ENCODE assay signal across 9 mouse cellular contexts in genomic region chr2:52957771-52958534, GRCm38 (mm10).
DNase-seq lines count a peak whose midpoint lies in the region; ATAC-seq and TF ChIP-seq lines count a peak whose summit lies in the region.
"Had no signal": no experiment of that assay in that cellular context is flagged by ENCODE, and none has a peak within 500 bp of the region (broad histone marks: within the 10 kb centered on the region; RNA-seq: fewer than 3 reads in every experiment).

No protein-coding gene starts in this region.

- TF ChIP-seq CTCF in layer of hippocampus, adult 2 months (conservative IDR thresholded peaks at IDR 0.05): no peak

- no peaks in the 10 kb centered on the region for H3K9me3 ChIP-seq in forebrain, embryonic 14.5 days (replicated peaks; ENCODE audit: control insufficient read depth, low read length)
- H3K9me3 ChIP-seq in limb, embryonic 14.5 days (ENCODE audit: control insufficient read depth, low read length): no peaks in the 10 kb centered on the region
- no peaks in the 10 kb centered on the region for H3K9me3 ChIP-seq in stomach, embryonic 16.5 days (replicated peaks; ENCODE audit: control insufficient read depth, low read length)

- peak overlapping the region; percentile 29; the same call in 1 of the 2 replicates for H3K9ac ChIP-seq in forebrain, embryonic 14.5 days (ENCODE audit: low read length)
- no peak overlapping the region for H3K9ac ChIP-seq in limb, embryonic 14.5 days (ENCODE audit: low read depth, low read length, severe bottlenecking)
- H3K9ac ChIP-seq in stomach, embryonic 16.5 days (ENCODE audit: low read length): no peak overlapping the region

- H3K4me3 ChIP-seq in layer of hippocampus, adult 2 months: no peak overlapping the region
- no peak overlapping the region for H3K4me3 ChIP-seq in forebrain, embryonic 14.5 days (ENCODE audit: low read depth, low read length)
- no peak overlapping the region for H3K4me3 ChIP-seq in limb, embryonic 14.5 days (replicated peaks; ENCODE audit: low read length)
- H3K4me3 ChIP-seq in stomach, embryonic 16.5 days (replicated peaks; ENCODE audit: low read length): no peak overlapping the region

- peaks cover 27% of the 10 kb centered on the region for H3K4me1 ChIP-seq in forebrain, embryonic 14.5 days (ENCODE audit: control insufficient read depth, insufficient read depth, low read length)
- H3K4me1 ChIP-seq in limb, embryonic 14.5 days (ENCODE audit: control insufficient read depth, insufficient read depth, low read length): peaks cover 35% of the 10 kb centered on the region
- H3K4me1 ChIP-seq in stomach, embryonic 16.5 days (ENCODE audit: control insufficient read depth, insufficient read depth, low read length): peaks cover 37% of the 10 kb centered on the region

- no peaks in the 10 kb centered on the region for H3K36me3 ChIP-seq in forebrain, embryonic 14.5 days (ENCODE audit: control insufficient read depth, insufficient read depth, low read length)
- no peaks in the 10 kb centered on the region for H3K36me3 ChIP-seq in limb, embryonic 14.5 days (ENCODE audit: control insufficient read depth, insufficient read depth, low read length)
- H3K36me3 ChIP-seq in stomach, embryonic 16.5 days (ENCODE audit: control insufficient read depth, insufficient read depth, low read length): no peaks in the 10 kb centered on the region

- ATAC-seq in forebrain, embryonic 14.5 days: peak; percentile 33
- no peak for ATAC-seq in limb, embryonic 14.5 days (ENCODE audit: low FRiP score, low read depth)
- ATAC-seq in stomach, embryonic 16.5 days (ENCODE audit: insufficient read depth, low FRiP score): no peak

- peak overlapping the region; percentile 40; the same call in 1 of the 2 replicates for H3K4me2 ChIP-seq in forebrain, embryonic 14.5 days (ENCODE audit: low read length)
- peak overlapping the region; percentile 35; the same call in 1 of the 2 replicates for H3K4me2 ChIP-seq in limb, embryonic 14.5 days (replicated peaks; ENCODE audit: low read depth, low read length, severe bottlenecking)
- H3K4me2 ChIP-seq in stomach, embryonic 16.5 days (ENCODE audit: low read depth, low read length): no peak overlapping the region

- 23% methylated on average over 8 of the region's 8 CpGs for WGBS in forebrain, embryonic 14.5 days
- 51% methylated on average over 8 of the region's 8 CpGs for WGBS in limb, embryonic 14.5 days
- WGBS in stomach, embryonic 16.5 days: 47% methylated on average over 8 of the region's 8 CpGs

- no peaks in the 10 kb centered on the region for H3K27me3 ChIP-seq in forebrain, embryonic 14.5 days (replicated peaks; ENCODE audit: control insufficient read depth, insufficient read depth, low read length)
- H3K27me3 ChIP-seq in limb, embryonic 14.5 days (ENCODE audit: control insufficient read depth, insufficient read depth, low read length): no peaks in the 10 kb centered on the region
- no peaks in the 10 kb centered on the region for H3K27me3 ChIP-seq in stomach, embryonic 16.5 days (ENCODE audit: control insufficient read depth, insufficient read depth, low read length)

- no peak for TF ChIP-seq POLR2A in limb, embryonic 14.5 days (IDR thresholded peaks at IDR 0.05; ENCODE audit: borderline replicate concordance, extremely low read depth, insufficient read depth, insufficient read length)

- DNase-seq in layer of hippocampus, adult 2 months (ENCODE audit: low spot score in 2 of 2): no peak
- DNase-seq in layer of hippocampus, adult 9-10 months (ENCODE audit: low spot score): no peak
- DNase-seq in forebrain, embryonic 14.5 days (ENCODE audit: low spot score): peak; percentile 28
- no peak for DNase-seq in limb, embryonic 14.5 days (ENCODE audit: low spot score)
- no peak for DNase-seq in kidney, postnatal 25 days
- no peak for DNase-seq in thymus, postnatal 4 days
- DNase-seq in right cerebral cortex, postnatal 10 days (ENCODE audit: low spot score in 2 of 2): no peak
- DNase-seq: right cerebral cortex, postnatal 4 days had no signal

- peak overlapping the region; percentile 67; the same call in 1 of the 2 replicates for H3K27ac ChIP-seq in layer of hippocampus, adult 2 months
- H3K27ac ChIP-seq in forebrain, embryonic 14.5 days (ENCODE audit: low read depth, low read length): peak overlapping the region; percentile 45
- no peak overlapping the region for H3K27ac ChIP-seq in limb, embryonic 14.5 days (replicated peaks; ENCODE audit: low read depth, low read length)
- peak overlapping the region; percentile 65; the same call in 1 of the 2 replicates for H3K27ac ChIP-seq in stomach, embryonic 16.5 days (ENCODE audit: low read length)
